Mouse (Mus musculus) heart, postnatal 0 days (tissue): ENCODE results near the gene Lrrc66.

Experiments used
- CTCF ChIP-seq: IDR thresholded peaks from 2 replicates; pipeline ENCODE4 v1.5.1; 2016; ENCODE audit warnings: antibody characterized with exemption, control low read depth, low read depth
- EP300 ChIP-seq: IDR thresholded peaks from 2 replicates; pipeline ENCODE4 v1.6.1; 2016; ENCODE audit warnings: antibody characterized with exemption, low read depth

DNA sequence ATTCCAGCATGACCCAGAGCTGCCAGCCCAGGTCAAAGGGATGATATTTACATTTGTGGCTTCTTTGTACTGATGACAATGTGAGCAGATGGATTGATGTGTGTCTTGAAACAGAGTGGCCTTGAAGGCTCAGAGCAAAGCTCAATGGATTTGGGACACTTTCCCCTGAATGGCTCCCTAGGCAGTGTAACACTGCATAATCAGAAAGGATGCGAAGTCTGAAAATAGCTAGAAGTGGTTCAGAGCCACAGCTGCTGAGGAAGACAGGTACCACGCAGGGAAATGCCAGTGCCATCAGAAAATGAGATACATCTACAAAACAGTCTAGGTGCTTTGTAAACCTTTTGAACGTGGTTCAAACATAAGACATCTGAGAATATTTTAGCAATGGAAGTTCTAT is 54.2 kb downstream of the Lrrc66 start:
- TF ChIP-seq CTCF (no peak), EP300 (no peak)
